Mouse (Mus musculus) embryonic fibroblast, embryonic 13.5 days (primary cell): ENCODE results near the gene Pdzd8. TPM values are rescaled to one million over a fixed set of nuclear protein-coding genes. Genes with fewer than 3 reads are reported as not detected.

Experiments used
- H3K27ac ChIP-seq: 2 replicates; pipeline ENCODE4 v1.5.1; 2012; ENCODE audit warnings: low read length, control low read depth, inconsistent platforms; ENCODE audit not compliant: insufficient read depth
- H3K4me1 ChIP-seq: 2 replicates; pipeline ENCODE4 v1.6.1; 2011; ENCODE audit warnings: low read length; ENCODE audit not compliant: control insufficient read depth, insufficient read depth
- H3K4me3 ChIP-seq: 2 replicates; pipeline ENCODE4 v1.5.1; 2011; ENCODE audit warnings: mild to moderate bottlenecking, control low read depth, low read length; ENCODE audit not compliant: insufficient read depth
- CTCF ChIP-seq: IDR thresholded peaks from 2 replicates; pipeline ENCODE4 v1.5.1; 2011; ENCODE audit warnings: mild to moderate bottlenecking, control low read depth, low read length, moderate library complexity, borderline replicate concordance; ENCODE audit not compliant: insufficient read depth
- POLR2A ChIP-seq: IDR thresholded peaks from 2 replicates; pipeline ENCODE4 v1.6.1; 2011; ENCODE audit warnings: low read depth, mild to moderate bottlenecking, control low read depth, low read length, moderate library complexity
- polyA plus RNA-seq: library from polyadenylated mRNA; stranded (reverse); fragments of >200 nt; gene quantifications from 2 replicates; pipeline ENCODE4 v1.2.4, GENCODE M21; 2011; ENCODE audit warnings: low read depth; ENCODE audit not compliant: missing spikeins, insufficient read length

The Pdzd8 gene
- polyA plus RNA-seq, 1 experiment, result 50.6 TPM

GRCm38 (mm10) chr19:59342964-59343363 lies 2.6 kb downstream of the Pdzd8 start:
- Histone ChIP-seq H3K4me3 (peak overlapping the region; percentile 93), H3K27ac (no peak overlapping the region), H3K4me1 (peaks cover 1% of the 10 kb centered on the region)
- TF ChIP-seq POLR2A (no peak), CTCF (no peak)

DNA sequence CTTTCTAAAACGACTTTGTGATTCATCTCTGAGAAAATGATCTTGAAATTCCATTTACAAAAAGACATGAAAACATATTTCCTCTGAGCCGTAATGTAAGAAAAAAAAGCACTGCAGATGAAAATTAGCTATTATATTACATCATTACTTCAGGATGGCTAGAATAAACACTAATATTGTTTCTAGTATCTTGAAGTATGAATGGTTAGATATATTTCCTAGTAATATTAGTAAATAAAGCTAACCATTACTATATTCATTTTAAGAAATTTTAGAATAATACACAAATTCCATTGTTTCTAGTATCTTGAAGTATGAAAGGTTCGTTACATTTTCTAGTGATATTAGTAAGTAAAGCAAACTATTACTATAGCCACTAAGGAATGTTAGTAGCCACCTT lies 5.7 kb downstream of the Pdzd8 start:
- Histone ChIP-seq H3K4me1 (peaks cover 7% of the 10 kb centered on the region), H3K27ac (no peak overlapping the region), H3K4me3 (no peak overlapping the region)
- TF ChIP-seq POLR2A (no peak), CTCF (no peak)

GRCm38 (mm10) chr19:59337872-59338681 lies 7.5 kb downstream of the Pdzd8 start:
- no peak overlapping the region for H3K4me3 ChIP-seq
- peak overlapping the region; percentile 98 for H3K27ac ChIP-seq
- no peak for TF ChIP-seq CTCF
- no peak for TF ChIP-seq POLR2A
- H3K4me1 ChIP-seq, result peaks cover 7% of the 10 kb centered on the region

DNA sequence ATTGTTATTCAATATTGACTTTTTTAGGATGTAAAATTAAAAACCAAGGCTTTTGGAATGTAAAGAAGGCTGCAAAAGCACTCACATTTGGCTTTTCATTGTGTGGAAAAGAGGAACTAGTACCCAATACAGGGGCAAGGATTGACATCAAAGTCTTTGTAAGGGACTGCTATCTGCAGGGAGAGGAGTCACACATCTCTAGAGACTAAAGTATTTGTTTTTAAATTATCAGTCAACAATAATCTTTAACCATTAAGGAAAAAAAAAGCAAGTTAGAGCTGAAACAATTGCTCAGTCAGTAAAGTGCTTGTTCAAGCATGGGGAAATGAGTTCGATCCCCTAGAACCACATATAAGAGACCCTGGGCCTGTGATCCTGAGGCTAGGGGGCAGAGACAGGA lies 8.9 kb downstream of the Pdzd8 start:
- Histone ChIP-seq H3K27ac (no peak overlapping the region), H3K4me1 (peaks cover 7% of the 10 kb centered on the region), H3K4me3 (no peak overlapping the region)
- TF ChIP-seq CTCF, result no peak
- no peak for TF ChIP-seq POLR2A

DNA sequence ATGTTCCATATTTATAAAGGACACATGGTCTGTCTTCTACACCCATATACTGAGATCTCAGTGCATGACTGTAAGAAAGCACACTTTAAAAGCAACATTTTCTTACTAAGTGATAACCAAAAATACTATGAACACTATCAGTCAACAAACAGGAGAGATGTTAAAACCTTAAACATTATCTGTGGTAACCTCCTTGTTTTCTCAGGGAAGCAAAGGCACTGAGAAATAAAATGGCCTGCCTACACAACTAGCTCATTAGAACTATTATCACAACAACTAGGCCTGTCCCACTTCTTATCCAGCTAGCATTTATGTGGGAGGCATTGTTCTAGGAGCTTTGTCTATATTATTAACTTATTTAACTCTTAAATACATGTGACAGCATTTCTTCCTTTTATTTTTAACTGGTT lies 14.8 kb downstream of the Pdzd8 start:
- no peak overlapping the region for H3K27ac ChIP-seq
- TF ChIP-seq CTCF (no peak), POLR2A (no peak)
- no peak overlapping the region for H3K4me3 ChIP-seq
- H3K4me1 ChIP-seq, result no peaks in the 10 kb centered on the region

GRCm38 (mm10) chr19:59321990-59322389 lies 23.6 kb downstream of the Pdzd8 start, which contains the start of gene Rps12-ps3:
Gene Rps12-ps3, plus strand, starts transcription at chr19:59322290.
- no peak for TF ChIP-seq POLR2A
- TF ChIP-seq CTCF, result no peak
- Histone ChIP-seq H3K27ac (peak within 1 kb of the TSS; percentile 34; the same call in 1 of the 2 replicates), H3K4me3 (no peak within 1 kb of the TSS), H3K4me1 (no peaks in the 10 kb centered on the region)

DNA sequence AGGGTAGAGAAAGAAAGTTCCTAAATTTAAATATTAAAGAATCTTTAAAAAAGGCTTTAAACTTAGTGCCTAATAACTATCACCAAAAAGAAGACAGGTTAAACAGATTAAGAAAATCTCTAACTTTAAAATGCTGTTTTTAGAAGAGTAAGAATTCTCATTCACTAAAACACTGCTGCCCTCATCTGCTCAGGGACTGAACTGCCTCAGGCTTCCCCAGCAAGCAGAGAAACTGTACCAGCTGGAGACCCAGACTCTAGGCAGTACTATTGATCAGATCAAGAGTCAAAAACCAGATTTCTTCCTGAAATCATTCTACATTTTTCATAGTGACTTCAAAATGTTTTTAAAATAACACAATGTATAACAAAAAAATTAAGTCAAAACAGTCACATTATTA lies 29.0 kb downstream of the Pdzd8 start:
- Histone ChIP-seq H3K4me3 (no peak overlapping the region), H3K27ac (no peak overlapping the region), H3K4me1 (no peaks in the 10 kb centered on the region)
- TF ChIP-seq CTCF (no peak), POLR2A (no peak)

- no peak overlapping the region for H3K4me3 ChIP-seq
- TF ChIP-seq CTCF (no peak), POLR2A (no peak)
- H3K27ac ChIP-seq, result no peak overlapping the region
- H3K4me1 ChIP-seq, result no peaks in the 10 kb centered on the region
These were observed 30.3 kb downstream of the Pdzd8 start for GRCm38 (mm10) chr19:59315308-59315707.

GRCm38 (mm10) chr19:59292183-59292839 lies 53.3 kb downstream of the Pdzd8 start:
- no peak overlapping the region for H3K27ac ChIP-seq
- H3K4me3 ChIP-seq, result no peak overlapping the region
- no peaks in the 10 kb centered on the region for H3K4me1 ChIP-seq
- TF ChIP-seq CTCF, result no peak
- TF ChIP-seq POLR2A, result no peak

DNA sequence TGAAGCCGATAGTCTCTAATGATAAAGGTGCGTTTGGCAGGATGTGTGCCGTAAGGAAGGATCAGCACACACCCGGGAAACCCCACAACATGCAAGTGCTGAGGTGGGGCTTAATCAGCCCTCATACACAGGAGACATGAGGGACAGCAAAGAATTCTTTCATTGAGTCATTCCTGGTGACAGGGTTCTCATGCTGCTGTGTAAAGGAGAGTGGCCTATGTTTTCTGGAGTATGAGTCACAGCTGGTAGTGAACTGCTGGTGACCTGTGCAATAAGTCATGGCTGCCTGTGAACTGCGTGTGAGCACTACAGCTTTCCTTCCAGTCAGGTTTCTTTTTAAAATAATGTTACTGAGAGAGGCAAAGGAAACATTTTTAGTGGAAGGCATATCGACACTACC lies 55.8 kb downstream of the Pdzd8 start:
- no peak overlapping the region for H3K4me3 ChIP-seq
- no peak overlapping the region for H3K27ac ChIP-seq
- H3K4me1 ChIP-seq, result no peaks in the 10 kb centered on the region
- no peak for TF ChIP-seq CTCF
- no peak for TF ChIP-seq POLR2A
